Mouse (Mus musculus) testis, postnatal 10 days (tissue): ENCODE results near the gene Ubqln4.
"Not testable (repeated sequence)": the region's sequence is repeated elsewhere in the genome, so short reads cannot be mapped to it uniquely, and the experiment has no call there.

Experiments
- DNase-seq: peaks from one replicate; pipeline ENCODE4 v3.0.0; 2021; ENCODE audit warnings: low spot score

Gene Ubqln4

GRCm38 (mm10) chr3:88602466-88602865, 48.9 kb downstream of the Ubqln4 start:
- DNase-seq, result no peak

- peak; percentile 81 for DNase-seq
Measured at GRCm38 (mm10) chr3:88603714-88604161, 50.2 kb downstream of the Ubqln4 start.

GRCm38 (mm10) chr3:88604863-88605262, 51.3 kb downstream of the Ubqln4 start:
- DNase-seq, result no peak

- not testable (repeated sequence) for DNase-seq
Measured at GRCm38 (mm10) chr3:88605666-88606065, 52.1 kb downstream of the Ubqln4 start, which contains the start of gene Arhgef2. Arhgef2 (plus strand) TSS chr3:88605966.

GRCm38 (mm10) chr3:88607065-88607757, 53.7 kb downstream of the Ubqln4 start:
- DNase-seq, result peak; percentile 90

GRCm38 (mm10) chr3:88607758-88608138, 54.2 kb downstream of the Ubqln4 start:
- DNase-seq, result no peak

- DNase-seq, result no peak
Measured at GRCm38 (mm10) chr3:88609066-88609465, 55.5 kb downstream of the Ubqln4 start.

- DNase-seq, result no peak
Measured at GRCm38 (mm10) chr3:88614418-88614817, 60.9 kb downstream of the Ubqln4 start.

GRCm38 (mm10) chr3:88615117-88615516, 61.6 kb downstream of the Ubqln4 start:
- no peak for DNase-seq

- no peak for DNase-seq
Measured at GRCm38 (mm10) chr3:88615902-88616391, 62.4 kb downstream of the Ubqln4 start.

- no peak for DNase-seq
Measured at GRCm38 (mm10) chr3:88616951-88617500, 63.5 kb downstream of the Ubqln4 start.

GRCm38 (mm10) chr3:88618074-88618871, 64.7 kb downstream of the Ubqln4 start:
- no peak for DNase-seq
